Mouse (Mus musculus) cerebellum, adult 8-10 months (tissue): ENCODE results near the gene Rasgrp4.
"Not testable (repeated sequence)": the region's sequence is repeated elsewhere in the genome, so short reads cannot be mapped to it uniquely, and the experiment has no call there.

Source experiments
- DNase-seq: peaks from one replicate; pipeline ENCODE4 v3.0.0; 2022

Rasgrp4 gene

GRCm38 (mm10) chr7:29134693-29135386 is at the start of gene Rasgrp4:
TSS of gene Rasgrp4 (plus strand) at chr7:29134851.
- DNase-seq: no peak

DNA sequence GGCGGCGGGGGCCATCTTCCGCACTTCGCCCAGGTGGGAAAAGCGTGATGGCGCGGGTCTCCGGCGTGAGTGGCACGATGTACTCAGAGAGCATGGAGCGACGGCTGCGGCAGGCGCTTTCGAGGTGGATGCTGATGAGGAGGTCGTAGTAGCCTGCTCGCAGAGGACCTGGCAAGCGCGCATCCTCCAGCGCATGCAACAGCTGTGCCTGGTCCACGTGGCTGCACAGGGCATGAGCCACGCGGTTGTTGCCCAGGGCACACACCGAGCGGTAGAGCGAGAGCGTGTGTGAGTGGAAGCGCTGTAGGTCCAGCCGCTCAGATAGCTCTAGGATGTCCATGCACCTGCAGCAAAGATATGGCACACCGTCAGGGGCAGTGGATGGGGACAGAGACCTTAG is 48.7 kb upstream of the Rasgrp4 start:
- DNase-seq: no peak

DNA sequence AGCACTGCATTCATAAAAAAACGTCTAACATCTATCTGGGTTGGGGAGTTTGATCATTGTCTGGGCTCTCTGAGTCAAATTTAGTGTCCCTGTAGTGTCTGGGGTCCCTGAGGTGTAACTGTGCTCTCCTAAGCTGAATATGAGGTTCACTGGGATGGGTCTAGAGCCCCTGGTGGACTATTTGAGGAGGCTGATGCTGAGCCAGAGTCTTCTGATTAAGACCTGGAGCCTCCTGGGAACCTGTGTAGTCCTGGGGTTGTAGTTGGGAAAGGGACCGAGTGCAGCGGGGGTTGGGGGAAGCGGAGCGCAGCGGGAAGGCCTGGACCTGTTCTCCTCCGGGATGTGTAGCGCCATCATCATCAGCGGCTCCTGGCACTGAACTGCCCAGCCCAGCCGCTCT is 47.7 kb upstream of the Rasgrp4 start:
- no peak for DNase-seq

- no peak for DNase-seq
Measured at GRCm38 (mm10) chr7:29088817-29089216, 45.8 kb upstream of the Rasgrp4 start.

GRCm38 (mm10) chr7:29097131-29097530 is 37.5 kb upstream of the Rasgrp4 start:
- no peak for DNase-seq

DNA sequence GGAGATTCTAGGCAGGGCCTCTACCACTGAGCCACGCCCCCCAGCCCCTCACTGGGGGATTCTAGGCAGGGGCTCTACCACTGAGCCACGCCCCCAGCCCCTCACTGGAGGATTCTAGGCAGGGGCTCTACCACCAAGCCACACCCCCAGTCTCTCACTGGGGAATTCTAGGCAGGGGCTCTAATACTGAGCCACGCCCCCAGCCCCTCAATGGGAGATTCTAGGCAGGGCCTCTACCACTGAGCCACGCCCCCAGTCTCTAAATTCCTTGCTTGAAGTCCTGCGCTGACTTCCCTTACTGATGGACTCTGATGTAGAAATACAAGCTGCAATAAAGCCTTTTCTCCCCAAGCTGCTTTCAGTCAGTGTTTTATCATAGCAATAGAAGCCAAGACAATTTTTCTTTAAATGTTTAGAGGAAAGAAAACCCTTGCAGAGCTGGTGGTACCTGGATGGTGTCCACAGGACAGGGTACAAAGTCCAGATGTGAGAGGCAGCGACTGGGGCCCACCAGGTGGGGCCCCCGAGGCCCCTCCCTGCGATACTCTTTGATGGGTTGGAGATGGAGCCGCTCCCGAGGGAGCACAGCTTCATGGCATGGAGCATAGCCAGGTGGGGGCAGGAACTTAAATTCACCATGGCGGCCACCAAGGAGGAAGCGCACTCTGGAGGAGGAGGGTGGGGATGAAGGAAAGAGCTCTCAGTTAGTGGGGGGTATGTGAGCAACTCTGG is 33.2 kb upstream of the Rasgrp4 start:
- no peak for DNase-seq

- DNase-seq: no peak
Measured at GRCm38 (mm10) chr7:29108992-29109955, 25.4 kb upstream of the Rasgrp4 start.

- DNase-seq: no peak
Measured at GRCm38 (mm10) chr7:29118142-29118851, 16.4 kb upstream of the Rasgrp4 start.

DNA sequence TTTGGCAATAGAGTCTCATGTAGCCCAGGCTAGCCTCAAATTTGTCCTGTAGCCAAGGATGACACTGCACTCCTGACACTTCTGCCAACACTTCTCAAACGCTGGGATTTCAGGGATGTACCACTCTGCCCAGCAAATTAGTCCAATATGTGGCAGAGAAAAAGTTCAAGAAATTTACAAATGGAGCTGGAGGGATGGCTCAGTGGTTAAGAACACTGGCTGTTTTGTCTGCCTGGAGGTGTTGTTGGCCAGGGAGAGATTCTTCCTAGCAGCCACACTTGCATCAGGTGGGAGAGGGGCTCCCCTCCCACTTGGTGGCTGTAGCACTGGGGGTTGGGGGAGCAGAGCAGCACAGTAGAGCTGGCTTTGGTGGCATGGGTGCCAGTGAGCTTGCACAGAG is 15.1 kb upstream of the Rasgrp4 start:
- DNase-seq: no peak

DNA sequence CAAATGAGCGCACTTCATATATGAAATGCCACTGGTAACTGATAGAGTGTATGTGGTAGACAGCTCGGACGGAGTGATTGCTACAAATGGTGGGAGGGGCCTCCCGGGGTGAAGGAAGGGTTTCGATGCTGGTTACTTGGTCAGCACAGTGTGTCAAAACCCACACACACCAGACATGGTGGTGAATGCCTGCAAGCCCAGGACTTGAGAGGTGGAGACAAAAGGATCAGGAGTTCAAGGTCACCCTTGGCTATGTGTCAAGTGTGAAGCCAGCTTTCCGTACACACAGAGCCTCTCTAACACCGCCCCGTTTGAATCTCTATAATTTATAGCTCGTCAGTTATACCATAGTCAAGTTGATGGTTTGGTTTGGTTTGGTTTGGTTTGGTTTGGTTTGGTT is 11.8 kb upstream of the Rasgrp4 start:
- DNase-seq: no peak

DNA sequence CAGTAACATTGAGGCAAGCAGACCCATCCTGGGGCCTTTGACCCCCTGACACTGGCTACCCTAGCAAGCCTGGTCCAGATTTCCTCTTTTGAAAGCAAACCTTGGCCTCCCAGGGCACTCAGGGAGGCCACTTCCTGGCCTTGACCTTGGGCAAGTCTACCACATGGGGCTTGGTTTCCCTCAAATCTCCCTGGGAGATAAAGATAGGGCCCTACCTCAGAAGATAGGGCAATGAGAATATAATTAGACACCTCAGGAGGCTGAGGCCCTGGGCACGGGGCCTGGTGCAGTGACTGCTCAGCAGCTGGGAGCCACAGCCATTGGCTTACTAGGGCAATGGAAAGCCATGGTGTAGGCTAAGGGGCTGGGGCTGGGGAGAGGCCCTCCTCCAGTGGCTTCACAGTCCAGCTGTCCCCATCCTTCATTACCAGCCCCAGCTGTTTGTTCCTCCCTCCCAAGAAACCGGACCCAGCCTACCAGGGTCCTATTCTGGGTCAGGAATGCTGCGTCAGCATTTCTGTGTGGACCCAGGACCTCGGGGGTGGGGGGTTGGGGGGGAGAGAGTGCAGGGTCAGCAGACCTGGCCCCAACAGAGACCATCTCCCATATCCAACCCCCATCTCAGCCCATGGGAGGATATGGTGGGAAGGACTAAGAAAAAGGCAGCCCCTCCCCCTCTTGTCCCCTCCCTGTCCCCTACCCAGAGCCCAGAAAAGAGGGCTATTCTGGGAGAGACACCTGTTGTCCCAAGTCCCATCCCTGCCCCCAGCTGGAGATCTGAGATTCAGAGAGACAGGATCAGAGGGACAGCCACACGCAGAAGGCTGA is 10.9 kb upstream of the Rasgrp4 start:
- no peak for DNase-seq

GRCm38 (mm10) chr7:29124970-29125369 is 9.7 kb upstream of the Rasgrp4 start, which contains the start of gene Ryr1:
TSS of gene Ryr1 (minus strand) at chr7:29125179.
- DNase-seq: no peak

DNA sequence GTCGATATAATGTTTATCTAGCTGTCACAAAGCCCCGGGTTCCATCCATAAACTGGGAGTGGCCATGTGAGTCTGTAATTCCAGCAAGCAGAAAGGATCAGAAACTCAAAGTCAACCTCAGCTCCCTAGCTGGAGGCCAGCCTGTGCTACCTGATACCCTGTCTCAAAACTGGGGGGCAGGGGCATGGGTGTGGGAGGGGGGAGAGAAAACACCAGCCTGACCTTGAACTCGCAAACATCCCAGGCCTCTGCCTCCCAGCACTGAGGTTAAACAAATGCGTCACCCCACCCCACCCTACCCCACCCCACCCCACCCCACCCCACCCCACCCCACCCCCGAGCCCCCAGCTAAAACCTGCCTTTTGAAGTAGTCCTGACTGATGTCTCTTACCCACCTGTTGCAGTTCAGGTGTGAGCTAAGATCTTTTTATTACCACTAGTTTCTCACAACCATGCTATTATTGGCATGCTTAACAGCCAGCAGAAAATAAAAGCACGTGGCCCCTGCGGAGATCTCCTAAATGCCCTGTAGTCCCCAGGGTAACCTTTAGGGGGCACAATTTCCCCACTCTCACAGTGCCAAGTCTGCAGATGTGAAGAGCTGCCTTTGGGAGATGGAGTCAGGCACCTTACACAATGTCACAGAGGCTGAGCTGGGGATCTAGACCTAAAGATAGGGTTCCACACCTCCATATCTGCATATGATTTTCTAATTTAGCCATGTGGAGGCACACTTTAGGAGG is 8.3 kb upstream of the Rasgrp4 start:
- peak; percentile 38 for DNase-seq

- no peak for DNase-seq
Measured at GRCm38 (mm10) chr7:29128725-29129124, 5.9 kb upstream of the Rasgrp4 start.

GRCm38 (mm10) chr7:29134230-29134629 is 421 bp upstream of the Rasgrp4 start:
- no peak for DNase-seq

- no peak for DNase-seq
Measured at GRCm38 (mm10) chr7:29137429-29137828, 2.8 kb downstream of the Rasgrp4 start.

DNA sequence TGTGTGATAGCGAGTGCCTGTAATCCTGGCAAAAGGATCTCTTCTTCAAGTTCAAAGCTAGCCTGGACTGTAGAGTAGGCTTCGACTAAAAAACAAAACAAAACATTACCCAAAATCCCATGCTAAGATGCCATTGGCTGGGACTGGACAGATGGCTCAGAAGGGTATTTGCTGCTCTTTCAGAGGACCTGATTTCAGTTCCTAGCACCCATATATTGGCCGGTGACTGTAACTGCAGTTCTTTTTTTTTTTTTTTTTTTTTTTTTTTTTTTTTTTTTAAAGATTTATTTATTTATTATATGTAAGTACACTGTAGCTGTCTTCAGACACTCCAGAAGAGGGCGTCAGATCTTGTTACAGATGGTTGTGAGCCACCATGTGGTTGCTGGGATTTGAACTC is 4.6 kb downstream of the Rasgrp4 start:
- not testable (repeated sequence) for DNase-seq

- no peak for DNase-seq
Measured at GRCm38 (mm10) chr7:29141416-29141815, 6.8 kb downstream of the Rasgrp4 start.

- DNase-seq: no peak
Measured at GRCm38 (mm10) chr7:29144006-29144405, 9.4 kb downstream of the Rasgrp4 start.

DNA sequence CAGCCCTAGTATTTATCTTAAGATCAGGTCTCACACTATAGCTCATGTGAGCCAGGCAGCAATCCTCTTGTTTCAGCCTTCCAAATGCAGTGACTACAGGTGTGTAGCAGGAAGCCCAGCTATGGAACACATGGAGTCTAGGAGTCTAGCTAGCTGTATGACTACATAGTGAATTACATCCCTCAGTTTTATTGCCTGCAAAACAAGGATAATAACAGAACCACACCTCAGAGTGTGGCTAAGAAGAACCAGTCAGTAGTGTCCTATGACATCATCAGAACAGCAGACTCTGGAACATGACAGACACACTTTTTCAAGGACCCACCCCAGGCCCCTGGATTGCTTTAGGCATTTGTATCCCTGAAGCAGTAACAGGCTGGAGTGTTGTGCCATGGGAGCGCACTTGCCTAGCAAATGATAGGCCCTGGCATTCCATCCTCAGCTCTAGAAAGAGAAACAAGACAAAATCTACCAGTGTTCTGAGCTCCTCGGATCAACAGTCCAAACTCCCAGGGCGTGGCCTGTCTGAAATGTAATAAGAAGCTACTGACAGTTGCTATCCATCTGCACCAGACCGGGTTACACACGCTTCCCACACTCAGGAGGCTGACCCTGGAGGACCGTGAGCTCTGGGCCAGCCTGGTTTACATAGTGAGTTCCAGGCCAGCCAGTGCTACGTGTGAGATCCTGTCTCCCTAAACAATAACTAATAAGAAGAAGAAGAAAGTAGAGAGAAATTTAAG is 12.1 kb downstream of the Rasgrp4 start:
- DNase-seq: no peak
